Comparison of ENCODE assay signal across 21 mouse cellular contexts in genomic region chr2:104356531-104356930, GRCm38 (mm10). TPM values are rescaled to one million over a fixed set of nuclear protein-coding genes. Genes with fewer than 3 reads are reported as not detected.
DNase-seq lines count a peak whose midpoint lies in the region; TF ChIP-seq lines count a peak whose summit lies in the region.
"Had no signal": no experiment of that assay in that cellular context is flagged by ENCODE, and none has a peak within 500 bp of the region (broad histone marks: within the 10 kb centered on the region; RNA-seq: fewer than 3 reads in every experiment).

No protein-coding gene starts in this region.

- H3K4me3 ChIP-seq in left cerebral cortex, adult 2 months = no peak overlapping the region
- H3K4me3 ChIP-seq: forebrain, embryonic 10.5 days; forebrain, embryonic 13.5 days; heart, embryonic 12.5 days; heart, embryonic 15.5 days; hindbrain, embryonic 10.5 days; hindbrain, embryonic 13.5 days had no signal

- peak overlapping the region; percentile 78 for H3K27ac ChIP-seq in left cerebral cortex, adult 2 months
- H3K27ac ChIP-seq: forebrain, embryonic 10.5 days; forebrain, embryonic 13.5 days; heart, embryonic 15.5 days; hindbrain, embryonic 10.5 days; hindbrain, embryonic 13.5 days had no signal

- no peak for TF ChIP-seq CTCF in left cerebral cortex, adult 2 months (IDR thresholded peaks at IDR 0.05)

- no peak for DNase-seq in left cerebral cortex, adult 2 months (ENCODE audit: extremely low spot score in 1 of 2, low spot score in 2 of 2)
- DNase-seq in left cerebral cortex, adult 9 months (ENCODE audit: low spot score in 2 of 2) = no peak
- peak; percentile 60 for DNase-seq in right cerebral cortex, adult 18-20 months
- DNase-seq in right cerebral cortex, postnatal 25 days = no peak
- peak; percentile 80 for DNase-seq in telencephalon, adult 2 months (ENCODE audit: low read depth, low spot score)
- DNase-seq in lung, postnatal 4 days = no peak
- DNase-seq: adrenal gland, adult 2 months; adrenal gland, postnatal 14 days; cerebellum, adult 11-12 months; cerebellum, adult 8-10 months; cerebellum, postnatal 36 days; gastrocnemius, postnatal 25 days; heart, adult 18-20 months; heart, postnatal 10 days; heart, postnatal 36 days had no signal

- intact Hi-C loops in left cerebral cortex, adult 2 months (cut with DNase I) = no loop called here

RNA-seq across cellular contexts. Expression of gene D430041D05Rik, which starts 54.3 kb away (rescaled TPM):
- 100 to 1,000 TPM; 121 to 123 TPM for total RNA-seq in left cerebral cortex, adult 2 months (2021)

Comparison
In these comparisons a context has a peak if more than half of its experiments do, and no peak if none do; other contexts are left out.
1. DNase-seq: peak in right cerebral cortex, adult 18-20 months (single experiment) and telencephalon, adult 2 months (single experiment); none in left cerebral cortex, adult 2 months (0 of 2), left cerebral cortex, adult 9 months (0 of 2), right cerebral cortex, postnatal 25 days (single experiment) and lung, postnatal 4 days (0 of 2).